7 mouse cellular contexts compared by ENCODE assay signal in the genomic region with DNA sequence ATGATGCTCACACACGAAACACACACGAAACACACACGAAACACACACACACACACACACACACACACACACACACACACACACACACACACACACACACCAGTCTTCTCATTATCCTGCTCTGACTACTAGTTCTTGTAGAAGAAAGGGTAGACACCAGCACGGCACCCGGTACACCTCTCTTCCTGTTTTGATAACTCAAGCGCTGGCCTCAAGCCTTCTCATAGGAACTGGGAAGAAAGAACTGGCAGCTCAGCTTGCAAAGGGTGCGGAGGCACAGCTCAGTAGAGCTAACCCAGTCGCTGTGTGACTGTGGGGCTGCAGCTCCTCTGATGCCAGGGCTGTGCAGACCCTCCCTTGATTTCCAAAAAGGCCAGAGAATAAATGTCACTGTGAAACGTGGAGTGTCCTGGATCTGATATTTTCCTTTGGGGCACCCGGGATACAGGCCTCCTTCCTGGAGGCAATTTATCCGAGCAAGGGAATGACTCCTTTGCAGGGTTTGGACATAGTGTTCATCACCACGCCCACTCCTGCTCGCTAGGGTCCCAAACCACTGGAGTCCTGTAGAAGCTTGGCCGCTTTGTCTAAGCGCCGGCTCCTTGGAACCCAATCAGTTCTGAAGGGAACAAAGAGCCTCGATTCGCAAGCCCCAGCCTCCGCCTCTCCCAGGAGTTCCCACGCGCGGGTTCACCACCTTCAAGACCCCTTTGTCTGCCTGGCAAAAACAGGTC. TPM values are rescaled to one million over a fixed set of nuclear protein-coding genes. Genes with fewer than 3 reads are reported as not detected.
DNase-seq lines count a peak whose midpoint lies in the region; ATAC-seq and TF ChIP-seq lines count a peak whose summit lies in the region.

No protein-coding gene starts in this region.

- H3K9me3 ChIP-seq in embryonic facial prominence, embryonic 15.5 days (replicated peaks): no peaks in the 10 kb centered on the region
- H3K9me3 ChIP-seq in limb, embryonic 14.5 days (ENCODE audit: control insufficient read depth, low read length): no peaks in the 10 kb centered on the region
- no peaks in the 10 kb centered on the region for H3K9me3 ChIP-seq in neural tube, embryonic 11.5 days (ENCODE audit: control insufficient read depth, low read length)

- H3K27ac ChIP-seq in embryonic facial prominence, embryonic 15.5 days (replicated peaks): no peak overlapping the region
- H3K27ac ChIP-seq in limb, embryonic 14.5 days (replicated peaks; ENCODE audit: low read depth, low read length): 0 out of 2 replicates have a peak overlapping the region, but pooled peaks have one; percentile 13
- no peak overlapping the region for H3K27ac ChIP-seq in neural tube, embryonic 11.5 days (ENCODE audit: low read depth, low read length)

- TF ChIP-seq POLR2A in limb, embryonic 14.5 days (IDR thresholded peaks at IDR 0.05; ENCODE audit: borderline replicate concordance, extremely low read depth, insufficient read depth, insufficient read length): no peak

- H3K4me1 ChIP-seq in embryonic facial prominence, embryonic 15.5 days: peaks cover 16% of the 10 kb centered on the region
- H3K4me1 ChIP-seq in limb, embryonic 14.5 days (ENCODE audit: control insufficient read depth, insufficient read depth, low read length): peaks cover 6% of the 10 kb centered on the region; the same call in 1 of the 2 replicates
- no peaks in the 10 kb centered on the region for H3K4me1 ChIP-seq in neural tube, embryonic 11.5 days (ENCODE audit: control insufficient read depth, insufficient read depth, low read length)

- no peaks in the 10 kb centered on the region for H3K36me3 ChIP-seq in embryonic facial prominence, embryonic 15.5 days
- no peaks in the 10 kb centered on the region for H3K36me3 ChIP-seq in limb, embryonic 14.5 days (ENCODE audit: control insufficient read depth, insufficient read depth, low read length)
- no peaks in the 10 kb centered on the region for H3K36me3 ChIP-seq in neural tube, embryonic 11.5 days (ENCODE audit: control insufficient read depth, insufficient read depth, low read length)

- H3K4me3 ChIP-seq in embryonic facial prominence, embryonic 15.5 days (replicated peaks): peak overlapping the region; percentile 65
- peak overlapping the region; percentile 55 for H3K4me3 ChIP-seq in limb, embryonic 14.5 days (replicated peaks; ENCODE audit: low read length)
- peak overlapping the region; percentile 50 for H3K4me3 ChIP-seq in neural tube, embryonic 11.5 days (ENCODE audit: low read depth, low read length)

- no peak overlapping the region for H3K9ac ChIP-seq in embryonic facial prominence, embryonic 15.5 days
- no peak overlapping the region for H3K9ac ChIP-seq in limb, embryonic 14.5 days (ENCODE audit: low read depth, low read length, severe bottlenecking)
- peak overlapping the region; percentile 54 for H3K9ac ChIP-seq in neural tube, embryonic 11.5 days (ENCODE audit: low read length)

- H3K27me3 ChIP-seq in embryonic facial prominence, embryonic 15.5 days: peaks cover 6% of the 10 kb centered on the region
- peaks cover 19% of the 10 kb centered on the region for H3K27me3 ChIP-seq in limb, embryonic 14.5 days (ENCODE audit: control insufficient read depth, insufficient read depth, low read length)
- H3K27me3 ChIP-seq in neural tube, embryonic 11.5 days (ENCODE audit: control insufficient read depth, insufficient read depth, low read length): no peaks in the 10 kb centered on the region

- DNase-seq in A20 (ENCODE audit: low read depth, low spot score): peak; percentile 73
- DNase-seq in CD4-positive helper T cell, adult 2 months (ENCODE audit: low read depth, low spot score): peak; percentile 74
- no peak for DNase-seq in limb, embryonic 14.5 days (ENCODE audit: low spot score)
- DNase-seq in neural tube, embryonic 11.5 days (ENCODE audit: low spot score): peak; percentile 45
- peak; percentile 66 for DNase-seq in thymus, postnatal 0 days (ENCODE audit: low spot score)

- WGBS in embryonic facial prominence, embryonic 15.5 days: 15% methylated on average over 22 of the region's 22 CpGs
- WGBS in limb, embryonic 14.5 days: 19% methylated on average over 22 of the region's 22 CpGs
- WGBS in neural tube, embryonic 11.5 days: 17% methylated on average over 22 of the region's 22 CpGs

- ATAC-seq in embryonic facial prominence, embryonic 15.5 days (ENCODE audit: insufficient number of reproducible peaks, low FRiP score, low TSS enrichment, low read depth): no peak
- ATAC-seq in hematopoietic stem cell, adult 5-6 weeks (replicated peaks in 1 of 2; ENCODE audit: insufficient read depth in 1 of 2, low FRiP score in 2 of 2, low TSS enrichment in 1 of 2, low read depth in 1 of 2, poor library complexity in 2 of 2, severe bottlenecking in 2 of 2): peak; percentile 8 to 18; a peak in 1 of 4 replicates
- ATAC-seq in limb, embryonic 14.5 days (ENCODE audit: low FRiP score, low read depth): no peak
- no peak for ATAC-seq in neural tube, embryonic 11.5 days (ENCODE audit: insufficient read depth, low FRiP score, low TSS enrichment)

- H3K4me2 ChIP-seq in embryonic facial prominence, embryonic 15.5 days (replicated peaks): peak overlapping the region; percentile 88
- H3K4me2 ChIP-seq in limb, embryonic 14.5 days (replicated peaks; ENCODE audit: low read depth, low read length, severe bottlenecking): peak overlapping the region; percentile 89
- H3K4me2 ChIP-seq in neural tube, embryonic 11.5 days (ENCODE audit: low read depth): peak overlapping the region; percentile 82

RNA-seq across cellular contexts. Expression of a gene that starts 2.2 kb away (rescaled TPM):
- polyA plus RNA-seq in embryonic facial prominence, embryonic 15.5 days (2015; fragmentation: Nextera tagmentation; extraction: Ambion mirVana): 3.8 and 4.2 TPM in 2 replicates
- total RNA-seq in hematopoietic stem cell, adult 5-6 weeks (2017): 84.7 and 112 TPM in 2 replicates
- polyA plus RNA-seq in limb, embryonic 14.5 days (2012; rRNA removed): 1.8 and 2.1 TPM in 2 replicates
- polyA plus RNA-seq in limb, embryonic 14.5 days (2014; fragmentation: Nextera tagmentation; extraction: Ambion mirVana): 5.4 and 5.7 TPM in 2 replicates
- 13.1 and 13.8 TPM in 2 replicates for polyA plus RNA-seq in neural tube, embryonic 11.5 days (2014; fragmentation: Nextera tagmentation; extraction: Ambion mirVana)
- 12.2 and 13.0 TPM in 2 replicates for polyA plus RNA-seq in thymus, postnatal 0 days (2015; fragmentation: Nextera tagmentation; extraction: Ambion mirVana)

Comparison
In these comparisons a context has a peak if more than half of its experiments do, and no peak if none do; other contexts are left out.
1. ATAC-seq: peak in hematopoietic stem cell, adult 5-6 weeks (2 of 2); none in embryonic facial prominence, embryonic 15.5 days (single experiment), limb, embryonic 14.5 days (single experiment) and neural tube, embryonic 11.5 days (single experiment).
2. Peak in every context shown above with its lines, with median percentiles within 50 percentile points of each other: H3K4me2 ChIP-seq and H3K4me3 ChIP-seq.